Comparison of ENCODE assay signal across 11 mouse cellular contexts in the genomic region with DNA sequence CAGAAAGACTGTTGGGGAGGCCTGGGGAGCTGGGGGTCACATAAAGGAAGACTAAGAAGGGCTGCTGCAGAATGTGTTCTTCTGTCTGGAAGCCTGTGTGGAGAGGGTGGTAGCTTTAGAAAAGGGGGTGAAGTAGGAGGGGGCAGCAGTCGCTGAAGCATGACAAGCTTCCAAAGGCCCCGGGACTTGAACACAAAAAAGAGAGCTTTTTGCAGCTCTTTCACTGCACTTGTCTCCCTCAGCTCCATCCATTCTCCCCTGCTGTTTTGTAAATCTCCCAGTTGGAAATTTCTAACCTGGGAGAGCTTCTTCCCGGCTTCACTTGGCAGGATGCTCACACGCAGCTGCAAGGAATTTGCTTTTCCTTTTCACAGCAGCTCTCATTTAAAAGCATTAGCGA. TPM values are rescaled to one million over a fixed set of nuclear protein-coding genes. Genes with fewer than 3 reads are reported as not detected.
DNase-seq lines count a peak whose midpoint lies in the region; ATAC-seq and TF ChIP-seq lines count a peak whose summit lies in the region.
"Had no signal": no experiment of that assay in that cellular context is flagged by ENCODE, and none has a peak within 500 bp of the region (broad histone marks: within the 10 kb centered on the region; RNA-seq: fewer than 3 reads in every experiment).

No protein-coding gene starts in this region.

- no peak for TF ChIP-seq CTCF in kidney, adult 2 months (conservative IDR thresholded peaks at IDR 0.05; ENCODE audit: insufficient read depth, insufficient read length, low read depth, low read length)

- H3K27me3 ChIP-seq in kidney, adult 2 months (replicated peaks; ENCODE audit: control insufficient read depth, insufficient read depth, low read length), result no peaks in the 10 kb centered on the region
- H3K27me3 ChIP-seq in hindbrain, embryonic 13.5 days, result no peaks in the 10 kb centered on the region
- H3K27me3 ChIP-seq in neural tube, embryonic 12.5 days (replicated peaks), result no peaks in the 10 kb centered on the region
- H3K27me3 ChIP-seq: embryonic facial prominence, embryonic 15.5 days; limb, embryonic 15.5 days had no signal

- no peaks in the 10 kb centered on the region for H3K36me3 ChIP-seq in kidney, adult 2 months (ENCODE audit: control insufficient read depth, insufficient read depth, low read length)
- no peaks in the 10 kb centered on the region for H3K36me3 ChIP-seq in hindbrain, embryonic 13.5 days
- no peaks in the 10 kb centered on the region for H3K36me3 ChIP-seq in neural tube, embryonic 12.5 days
- H3K36me3 ChIP-seq: embryonic facial prominence, embryonic 15.5 days; limb, embryonic 15.5 days had no signal

- no peak overlapping the region for H3K27ac ChIP-seq in kidney, adult 2 months (ENCODE audit: insufficient read depth, low read depth, low read length)
- peak overlapping the region; percentile 62 for H3K27ac ChIP-seq in hindbrain, embryonic 13.5 days
- 0 out of 2 replicates have a peak overlapping the region, but pooled peaks have one; percentile 2 for H3K27ac ChIP-seq in neural tube, embryonic 12.5 days
- H3K27ac ChIP-seq: embryonic facial prominence, embryonic 15.5 days; limb, embryonic 15.5 days had no signal

- no peak overlapping the region for H3K4me2 ChIP-seq in hindbrain, embryonic 13.5 days
- peak overlapping the region; percentile 16; the same call in 1 of the 2 replicates for H3K4me2 ChIP-seq in neural tube, embryonic 12.5 days (replicated peaks)
- H3K4me2 ChIP-seq: embryonic facial prominence, embryonic 15.5 days; limb, embryonic 15.5 days had no signal

- peaks cover 8% of the 10 kb centered on the region for H3K4me1 ChIP-seq in kidney, adult 2 months (ENCODE audit: control insufficient read depth, insufficient read depth, low read length)
- H3K4me1 ChIP-seq in hindbrain, embryonic 13.5 days (replicated peaks), result peaks cover 55% of the 10 kb centered on the region
- H3K4me1 ChIP-seq in neural tube, embryonic 12.5 days, result peaks cover 47% of the 10 kb centered on the region

- WGBS in kidney, adult 2 months, result 10% methylated on average over 5 of the region's 5 CpGs
- 5% methylated on average over 5 of the region's 5 CpGs for WGBS in hindbrain, embryonic 13.5 days
- 5% methylated on average over 5 of the region's 5 CpGs for WGBS in neural tube, embryonic 12.5 days

- H3K9me3 ChIP-seq in hindbrain, embryonic 13.5 days, result no peaks in the 10 kb centered on the region
- no peaks in the 10 kb centered on the region for H3K9me3 ChIP-seq in neural tube, embryonic 12.5 days
- H3K9me3 ChIP-seq: embryonic facial prominence, embryonic 15.5 days; limb, embryonic 15.5 days had no signal

- no peak for ATAC-seq in hindbrain, embryonic 13.5 days (ENCODE audit: low FRiP score)
- no peak for ATAC-seq in neural tube, embryonic 12.5 days (ENCODE audit: low FRiP score, low read depth)
- ATAC-seq: intestine, postnatal 0 days had no signal

- no peak overlapping the region for H3K9ac ChIP-seq in hindbrain, embryonic 13.5 days
- H3K9ac ChIP-seq in neural tube, embryonic 12.5 days, result no peak overlapping the region
- H3K9ac ChIP-seq: embryonic facial prominence, embryonic 15.5 days; limb, embryonic 15.5 days had no signal

- TF ChIP-seq POLR2A in kidney, adult 2 months (IDR thresholded peaks at IDR 0.05; ENCODE audit: low read depth, low read length), result no peak

- no peak overlapping the region for H3K4me3 ChIP-seq in kidney, adult 2 months (ENCODE audit: insufficient read depth, low read depth, low read length)
- no peak overlapping the region for H3K4me3 ChIP-seq in hindbrain, embryonic 13.5 days
- H3K4me3 ChIP-seq in neural tube, embryonic 12.5 days, result no peak overlapping the region
- H3K4me3 ChIP-seq: embryonic facial prominence, embryonic 15.5 days; limb, embryonic 15.5 days had no signal

- peak; percentile 29 for DNase-seq in kidney, postnatal 14 days
- DNase-seq in kidney, adult 2 months, result no peak
- peak; percentile 56 for DNase-seq in embryo, embryonic 11 days
- no peak for DNase-seq in frontal cortex, postnatal 25 days (ENCODE audit: low spot score in 2 of 2)
- no peak for DNase-seq in left cerebral cortex, adult 11 months (ENCODE audit: low spot score)
- no peak for DNase-seq in heart, postnatal 4 days

RNA-seq across cellular contexts. Expression of a gene that starts 26.2 kb away (rescaled TPM):
- polyA plus RNA-seq in kidney, adult 2 months (2012; rRNA removed), result 10.5 and 11.3 TPM in 2 replicates
- polyA plus RNA-seq in hindbrain, embryonic 13.5 days (2015; fragmentation: Nextera tagmentation; extraction: Ambion mirVana), result 58.7 and 60.9 TPM in 2 replicates
- polyA plus RNA-seq in neural tube, embryonic 12.5 days (2016; fragmentation: Nextera tagmentation; extraction: Ambion mirVana), result 85.5 and 93.6 TPM in 2 replicates
- total RNA-seq in heart, postnatal 4 days (2021), result 10 to 100 TPM; 45.2 to 53.1 TPM

Comparison
In these comparisons a context has a peak if more than half of its experiments do, and no peak if none do; other contexts are left out.
1. DNase-seq: peak in kidney, postnatal 14 days (single experiment) and embryo, embryonic 11 days (single experiment); none in kidney, adult 2 months (single experiment), frontal cortex, postnatal 25 days (0 of 2), left cerebral cortex, adult 11 months (single experiment) and heart, postnatal 4 days (single experiment).